8 mouse cellular contexts compared by ENCODE assay signal in the genomic region with DNA sequence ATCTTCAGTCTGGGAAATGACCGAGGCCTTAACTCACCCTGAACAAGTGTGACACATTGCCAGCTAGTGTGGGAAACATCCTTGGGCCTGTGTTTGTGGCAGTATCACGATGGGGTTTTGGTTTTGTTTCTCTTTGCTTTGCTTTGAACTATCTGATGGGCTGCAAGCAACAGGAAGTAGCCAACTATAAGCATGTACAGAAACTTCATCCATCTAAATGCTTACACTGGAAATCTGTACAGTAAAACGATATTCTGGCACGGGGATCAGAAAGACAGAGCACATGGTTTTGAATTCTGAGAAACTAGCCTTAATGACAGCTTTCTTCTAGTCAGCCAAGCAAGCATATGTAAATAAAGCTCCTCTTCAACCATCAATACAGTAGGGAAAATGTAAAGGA. TPM values are rescaled to one million over a fixed set of nuclear protein-coding genes. Genes with fewer than 3 reads are reported as not detected.
DNase-seq lines count a peak whose midpoint lies in the region; ATAC-seq and TF ChIP-seq lines count a peak whose summit lies in the region.

No protein-coding gene starts in this region.

- DNase-seq in heart, adult 2 months: no peak
- no peak for DNase-seq in heart, adult 18-20 months
- peak; percentile 64 for DNase-seq in MEL (ENCODE audit: low read depth, low spot score)
- DNase-seq in liver, embryonic 11.5 days (ENCODE audit: low spot score): no peak
- DNase-seq in left cerebral cortex, postnatal 4 days: no peak
- DNase-seq in right cerebral cortex, adult 2 months (ENCODE audit: low spot score in 2 of 2): no peak

- no peak; the same call in 1 of the 2 replicates for ATAC-seq in forebrain, embryonic 15.5 days (replicated peaks)
- ATAC-seq in liver, embryonic 11.5 days (replicated peaks; ENCODE audit: low FRiP score): no peak
- no peak for ATAC-seq in neural tube, embryonic 15.5 days (ENCODE audit: low FRiP score)

- H3K4me3 ChIP-seq in heart, adult 2 months: peak overlapping the region; percentile 87
- H3K4me3 ChIP-seq in MEL (ENCODE audit: control insufficient read depth in 1 of 2, insufficient read depth in 1 of 2, low read depth in 2 of 2, low read length in 2 of 2): peak overlapping the region; percentile 67 to 70
- peak overlapping the region; percentile 80 for H3K4me3 ChIP-seq in forebrain, embryonic 15.5 days
- H3K4me3 ChIP-seq in liver, embryonic 11.5 days (ENCODE audit: low read depth, low read length): peak overlapping the region; percentile 81
- peak overlapping the region; percentile 63 for H3K4me3 ChIP-seq in neural tube, embryonic 15.5 days (replicated peaks)

- peak overlapping the region; percentile 60 for H3K27ac ChIP-seq in heart, adult 2 months
- peak overlapping the region; percentile 55 for H3K27ac ChIP-seq in MEL (ENCODE audit: control insufficient read depth, low read depth, low read length)
- H3K27ac ChIP-seq in forebrain, embryonic 15.5 days (replicated peaks): peak overlapping the region; percentile 94
- H3K27ac ChIP-seq in liver, embryonic 11.5 days (ENCODE audit: low read depth, low read length): peak overlapping the region; percentile 83; the same call in 1 of the 2 replicates
- peak overlapping the region; percentile 93 for H3K27ac ChIP-seq in neural tube, embryonic 15.5 days (replicated peaks)

- H3K36me3 ChIP-seq in heart, adult 2 months (ENCODE audit: control insufficient read depth, insufficient read depth, low read length): no peaks in the 10 kb centered on the region
- peaks cover 0 to 11% of the 10 kb centered on the region in 2 experiments; a peak in 3 of 4 replicates for H3K36me3 ChIP-seq in MEL (ENCODE audit: control insufficient read depth in 1 of 2, insufficient read depth in 2 of 2, low read length in 2 of 2)
- peaks cover 3% of the 10 kb centered on the region; the same call in 1 of the 2 replicates for H3K36me3 ChIP-seq in forebrain, embryonic 15.5 days
- peaks cover 10% of the 10 kb centered on the region for H3K36me3 ChIP-seq in liver, embryonic 11.5 days (ENCODE audit: control insufficient read depth, insufficient read depth, low read length)
- peaks cover 15% of the 10 kb centered on the region; the same call in 1 of the 2 replicates for H3K36me3 ChIP-seq in neural tube, embryonic 15.5 days

- peaks cover 4% of the 10 kb centered on the region for H3K4me1 ChIP-seq in heart, adult 2 months (ENCODE audit: control insufficient read depth, insufficient read depth, low read length)
- H3K4me1 ChIP-seq in MEL (ENCODE audit: control insufficient read depth in 1 of 2, insufficient read depth in 2 of 2, low read length in 2 of 2): peaks cover 0 to 5% of the 10 kb centered on the region in 2 experiments; a peak in 2 of 4 replicates
- H3K4me1 ChIP-seq in forebrain, embryonic 15.5 days: peaks cover 20% of the 10 kb centered on the region
- H3K4me1 ChIP-seq in liver, embryonic 11.5 days (replicated peaks; ENCODE audit: control insufficient read depth, insufficient read depth, low read length): peaks cover 15% of the 10 kb centered on the region
- H3K4me1 ChIP-seq in neural tube, embryonic 15.5 days: peaks cover 21% of the 10 kb centered on the region

- H3K9me3 ChIP-seq in MEL (replicated peaks; ENCODE audit: insufficient read depth, low read length): no peaks in the 10 kb centered on the region
- no peaks in the 10 kb centered on the region for H3K9me3 ChIP-seq in forebrain, embryonic 15.5 days
- no peaks in the 10 kb centered on the region for H3K9me3 ChIP-seq in liver, embryonic 11.5 days (ENCODE audit: control insufficient read depth, low read length)
- H3K9me3 ChIP-seq in neural tube, embryonic 15.5 days (replicated peaks): no peaks in the 10 kb centered on the region

- no peaks in the 10 kb centered on the region for H3K79me2 ChIP-seq in heart, adult 2 months (replicated peaks; ENCODE audit: control insufficient read depth, insufficient read depth, low read length)
- peaks cover 9% of the 10 kb centered on the region for H3K79me2 ChIP-seq in MEL (ENCODE audit: control insufficient read depth, insufficient read depth, low read length, poor library complexity)

- no peaks in the 10 kb centered on the region for H3K27me3 ChIP-seq in heart, adult 2 months (ENCODE audit: control insufficient read depth, insufficient read depth, low read length)
- H3K27me3 ChIP-seq in MEL (ENCODE audit: control insufficient read depth in 1 of 2, insufficient read depth in 2 of 2, low read length in 2 of 2): no peaks in the 10 kb centered on the region
- H3K27me3 ChIP-seq in forebrain, embryonic 15.5 days: no peaks in the 10 kb centered on the region
- no peaks in the 10 kb centered on the region for H3K27me3 ChIP-seq in liver, embryonic 11.5 days (replicated peaks; ENCODE audit: control insufficient read depth, insufficient read depth, low read length)
- H3K27me3 ChIP-seq in neural tube, embryonic 15.5 days (replicated peaks): no peaks in the 10 kb centered on the region

- H3K4me2 ChIP-seq in forebrain, embryonic 15.5 days (replicated peaks): peak overlapping the region; percentile 90
- H3K4me2 ChIP-seq in liver, embryonic 11.5 days: peak overlapping the region; percentile 89
- H3K4me2 ChIP-seq in neural tube, embryonic 15.5 days: peak overlapping the region; percentile 100

- no peak for TF ChIP-seq CTCF in heart, adult 2 months (IDR thresholded peaks at IDR 0.05)
- TF ChIP-seq CTCF in MEL (IDR thresholded peaks at IDR 0.05 in 2 of 3, conservative IDR thresholded peaks at IDR 0.05 in 1 of 3; ENCODE audit: control insufficient read depth in 1 of 3, insufficient read depth in 1 of 3, low read depth in 2 of 3, low read length in 3 of 3, poor library complexity in 1 of 3, severe bottlenecking in 1 of 3): no peak

- intact Hi-C loops in heart, adult 2 months (cut with DNase I): loop anchor here (2.0 kb wide), 1 partner anchor 129 kb away; no protein-coding TSS in a partner anchor
- intact Hi-C loops in left cerebral cortex, postnatal 4 days (cut with DNase I): no loop called here

- no peak for TF ChIP-seq EP300 in heart, adult 2 months (IDR thresholded peaks at IDR 0.05; ENCODE audit: insufficient read depth, low read depth, low read length)
- TF ChIP-seq EP300 in MEL (IDR thresholded peaks at IDR 0.05; ENCODE audit: low read depth in 1 of 2, low read length in 2 of 2): no peak

- WGBS in heart, adult 2 months: 3% methylated on average over 4 of the region's 4 CpGs
- WGBS in forebrain, embryonic 15.5 days: 20% methylated on average over 4 of the region's 4 CpGs
- 25% methylated on average over 4 of the region's 4 CpGs for WGBS in liver, embryonic 11.5 days
- 12% methylated on average over 4 of the region's 4 CpGs for WGBS in neural tube, embryonic 15.5 days

- TF ChIP-seq RAD21 in MEL (IDR thresholded peaks at IDR 0.05; ENCODE audit: low read depth, low read length): no peak

- peak overlapping the region; percentile 50; the same call in 1 of the 2 replicates for H3K9ac ChIP-seq in heart, adult 2 months (ENCODE audit: low read depth, low read length)
- peak overlapping the region; percentile 59 for H3K9ac ChIP-seq in MEL (ENCODE audit: control insufficient read depth, low read depth, low read length, poor library complexity, severe bottlenecking)
- peak overlapping the region; percentile 68 for H3K9ac ChIP-seq in forebrain, embryonic 15.5 days (replicated peaks)
- peak overlapping the region; percentile 63 for H3K9ac ChIP-seq in liver, embryonic 11.5 days (ENCODE audit: low read depth, low read length)
- peak overlapping the region; percentile 65 for H3K9ac ChIP-seq in neural tube, embryonic 15.5 days (replicated peaks)

- TF ChIP-seq POLR2A in heart, adult 2 months (IDR thresholded peaks at IDR 0.05; ENCODE audit: insufficient read depth, low read depth, low read length): no peak
- no peak for TF ChIP-seq POLR2A in MEL (IDR thresholded peaks at IDR 0.05; ENCODE audit: control insufficient read depth in 1 of 2, insufficient read depth in 1 of 2, low read depth in 1 of 2, low read length in 2 of 2, poor library complexity in 1 of 2)

TF ChIP-seq in MEL, 35 proteins besides CTCF, POLR2A, EP300 and RAD21 (continues in another document):
- no peak for TF ChIP-seq MAFK (IDR thresholded peaks at IDR 0.05; ENCODE audit: borderline replicate concordance, low read depth, low read length)

RNA-seq across cellular contexts. Expression of a gene that starts 0.6 kb away (rescaled TPM):
- under 1 TPM; 0.78 to 0.84 TPM for total RNA-seq in heart, adult 2 months (2021)
- 0.39 and 0.91 TPM in 2 replicates for polyA plus RNA-seq in heart, adult 2 months (2012; rRNA removed)
- 1 to 10 TPM in 1 of 2 experiments, under 1 TPM in 1; 0.77 to 1.2 TPM for total RNA-seq in heart, adult 18-20 months (2021)
- 15.7 and 16.2 TPM in 2 replicates for total RNA-seq in MEL (2012; rRNA removed)
- polyA plus RNA-seq in MEL (2012; ENCODE audit: insufficient read depth in 1 of 2, insufficient read length in 2 of 2, low read depth in 1 of 2, low replicate concordance in 2 of 2, missing spikeins in 1 of 2): 10 to 100 TPM; 17.4 to 63.1 TPM
- 8.9 and 10.0 TPM in 2 replicates for polyA plus RNA-seq in forebrain, embryonic 15.5 days (2015; fragmentation: Nextera tagmentation; extraction: Ambion mirVana)
- polyA plus RNA-seq in liver, embryonic 11.5 days (2014; fragmentation: Nextera tagmentation; extraction: Ambion mirVana): 30.1 and 31.3 TPM in 2 replicates
- polyA plus RNA-seq in neural tube, embryonic 15.5 days (2015; fragmentation: Nextera tagmentation; extraction: Ambion mirVana): 4.2 and 6.5 TPM in 2 replicates
- total RNA-seq in left cerebral cortex, postnatal 4 days (2021): 1 to 10 TPM; 1.8 to 2.1 TPM

RNA-seq across cellular contexts. Expression of a gene that starts 0.8 kb away (rescaled TPM):
- 1 to 10 TPM; 7.2 to 9.1 TPM for total RNA-seq in heart, adult 2 months (2021)
- polyA plus RNA-seq in heart, adult 2 months (2012; rRNA removed): 3.9 and 5.7 TPM in 2 replicates
- total RNA-seq in heart, adult 18-20 months (2021): 10 to 100 TPM in 1 of 2 experiments, 1 to 10 TPM in 1; 8.6 to 10.5 TPM
- total RNA-seq in MEL (2012; rRNA removed): 14.4 and 15.0 TPM in 2 replicates
- 10 to 100 TPM in 1 of 2 experiments, not detected in 1; 17.7 TPM for polyA plus RNA-seq in MEL (2012; ENCODE audit: insufficient read depth in 1 of 2, insufficient read length in 2 of 2, low read depth in 1 of 2, low replicate concordance in 2 of 2, missing spikeins in 1 of 2)
- 28.4 and 28.5 TPM in 2 replicates for polyA plus RNA-seq in forebrain, embryonic 15.5 days (2015; fragmentation: Nextera tagmentation; extraction: Ambion mirVana)
- polyA plus RNA-seq in liver, embryonic 11.5 days (2014; fragmentation: Nextera tagmentation; extraction: Ambion mirVana): 31.7 and 32.8 TPM in 2 replicates
- polyA plus RNA-seq in neural tube, embryonic 15.5 days (2015; fragmentation: Nextera tagmentation; extraction: Ambion mirVana): 24.0 and 26.9 TPM in 2 replicates
- 10 to 100 TPM; 33.0 to 36.4 TPM for total RNA-seq in left cerebral cortex, postnatal 4 days (2021)

RNA-seq across cellular contexts. Expression of a gene that starts 48.2 kb away (rescaled TPM):
- not detected for total RNA-seq in heart, adult 2 months (2021)
- polyA plus RNA-seq in heart, adult 2 months (2012; rRNA removed): not detected in 2 replicates
- total RNA-seq in heart, adult 18-20 months (2021): not detected
- not detected in 2 replicates for total RNA-seq in MEL (2012; rRNA removed)
- 1 to 10 TPM in 1 of 2 experiments, not detected in 1; 9.4 TPM for polyA plus RNA-seq in MEL (2012; ENCODE audit: insufficient read depth in 1 of 2, insufficient read length in 2 of 2, low read depth in 1 of 2, low replicate concordance in 2 of 2, missing spikeins in 1 of 2)
- 1.2 and 1.3 TPM in 2 replicates for polyA plus RNA-seq in forebrain, embryonic 15.5 days (2015; fragmentation: Nextera tagmentation; extraction: Ambion mirVana)
- 0.90 and 1.1 TPM in 2 replicates for polyA plus RNA-seq in liver, embryonic 11.5 days (2014; fragmentation: Nextera tagmentation; extraction: Ambion mirVana)
- 1.2 and 1.4 TPM in 2 replicates for polyA plus RNA-seq in neural tube, embryonic 15.5 days (2015; fragmentation: Nextera tagmentation; extraction: Ambion mirVana)
- total RNA-seq in left cerebral cortex, postnatal 4 days (2021): not detected
